Comparison of ENCODE assay signal across 10 mouse cellular contexts in genomic region chr6:124712918-124713317, GRCm38 (mm10). TPM values are rescaled to one million over a fixed set of nuclear protein-coding genes. Genes with fewer than 3 reads are reported as not detected.
A peak's percentile ranks its signal among the peaks of the same experiment; 100 is the strongest.
DNase-seq lines count a peak whose midpoint lies in the region; ATAC-seq and TF ChIP-seq lines count a peak whose summit lies in the region.
"Had no signal": no experiment of that assay in that cellular context is flagged by ENCODE, and none has a peak within 500 bp of the region (broad histone marks: within the 10 kb centered on the region; RNA-seq: fewer than 3 reads in every experiment).

No protein-coding gene starts in this region.

- peak; percentile 35 for TF ChIP-seq CTCF in layer of hippocampus, adult 2 months (conservative IDR thresholded peaks at IDR 0.05)
- TF ChIP-seq CTCF in midbrain, postnatal 0 days (IDR thresholded peaks at IDR 0.05): no peak

- H3K4me2 ChIP-seq in embryonic facial prominence, embryonic 12.5 days (replicated peaks): peak overlapping the region; percentile 95
- peak overlapping the region; percentile 93 for H3K4me2 ChIP-seq in midbrain, postnatal 0 days (ENCODE audit: low read depth, low read length, poor library complexity, severe bottlenecking)

- H3K4me1 ChIP-seq in embryonic facial prominence, embryonic 12.5 days: peaks cover 23% of the 10 kb centered on the region
- H3K4me1 ChIP-seq in midbrain, postnatal 0 days (ENCODE audit: insufficient read depth, low read length): peaks cover 14% of the 10 kb centered on the region; the same call in 1 of the 2 replicates

- H3K27ac ChIP-seq in layer of hippocampus, adult 2 months: peak overlapping the region; percentile 94
- peak overlapping the region; percentile 83; the same call in 1 of the 2 replicates for H3K27ac ChIP-seq in embryonic facial prominence, embryonic 12.5 days
- peak overlapping the region; percentile 73 for H3K27ac ChIP-seq in midbrain, postnatal 0 days (ENCODE audit: low read depth, low read length)

- H3K36me3 ChIP-seq in embryonic facial prominence, embryonic 12.5 days: peaks cover 43% of the 10 kb centered on the region
- peaks cover 21% of the 10 kb centered on the region for H3K36me3 ChIP-seq in midbrain, postnatal 0 days (ENCODE audit: insufficient read depth, low read length)

- peak overlapping the region; percentile 92 for H3K9ac ChIP-seq in embryonic facial prominence, embryonic 12.5 days
- H3K9ac ChIP-seq in midbrain, postnatal 0 days (replicated peaks; ENCODE audit: low read length, poor library complexity, severe bottlenecking): peak overlapping the region; percentile 79

- WGBS in embryonic facial prominence, embryonic 12.5 days: 13% methylated on average over 11 of the region's 11 CpGs
- WGBS in midbrain, postnatal 0 days: 23% methylated on average over 11 of the region's 11 CpGs

- H3K9me3 ChIP-seq in embryonic facial prominence, embryonic 12.5 days: no peaks in the 10 kb centered on the region
- H3K9me3 ChIP-seq in midbrain, postnatal 0 days (ENCODE audit: low read length): no peaks in the 10 kb centered on the region

- no peaks in the 10 kb centered on the region for H3K27me3 ChIP-seq in embryonic facial prominence, embryonic 12.5 days
- no peaks in the 10 kb centered on the region for H3K27me3 ChIP-seq in midbrain, postnatal 0 days (ENCODE audit: insufficient read depth, low read length)

- DNase-seq in layer of hippocampus, adult 2 months (ENCODE audit: low spot score in 2 of 2): no peak
- no peak for DNase-seq in layer of hippocampus, adult 8-10 months (ENCODE audit: low spot score in 2 of 2)
- DNase-seq in induced T-regulatory cell, adult 2 months (ENCODE audit: low read depth): peak; percentile 39
- DNase-seq in midbrain, postnatal 0 days (ENCODE audit: low spot score): no peak
- no peak for DNase-seq in layer of hippocampus, adult 11-12 months (ENCODE audit: low spot score)
- no peak for DNase-seq in spleen, postnatal 36 days (ENCODE audit: low spot score in 2 of 2)
- no peak for DNase-seq in embryo, embryonic 11 days
- DNase-seq: right cerebral cortex, postnatal 4 days had no signal

- H3K4me3 ChIP-seq in layer of hippocampus, adult 2 months: peak overlapping the region; percentile 98
- peak overlapping the region; percentile 94 for H3K4me3 ChIP-seq in embryonic facial prominence, embryonic 12.5 days
- peak overlapping the region; percentile 79 for H3K4me3 ChIP-seq in midbrain, postnatal 0 days (ENCODE audit: low read depth, low read length)

- ATAC-seq in embryonic facial prominence, embryonic 12.5 days (ENCODE audit: insufficient number of reproducible peaks, insufficient read depth, low FRiP score, low TSS enrichment): no peak
- no peak for ATAC-seq in midbrain, postnatal 0 days (ENCODE audit: low FRiP score)

RNA-seq across cellular contexts. Expression of gene Phb2, which starts 0.8 kb away (rescaled TPM):
- 100 to 1,000 TPM; 121 to 124 TPM for total RNA-seq in layer of hippocampus, adult 2 months (2021)
- total RNA-seq in layer of hippocampus, adult 8-10 months (2022): 100 to 1,000 TPM; 118 to 123 (median 120) TPM
- polyA plus RNA-seq in embryonic facial prominence, embryonic 12.5 days (2016; fragmentation: Nextera tagmentation; extraction: Ambion mirVana): 359 and 370 TPM in 2 replicates
- 197 and 230 TPM in 2 replicates for total RNA-seq in midbrain, postnatal 0 days (2014; rRNA removed)
- polyA plus RNA-seq in midbrain, postnatal 0 days (2015; fragmentation: Nextera tagmentation; extraction: Ambion mirVana): 265 and 269 TPM in 2 replicates

RNA-seq across cellular contexts. Expression of gene Emg1, which starts 0.9 kb away (rescaled TPM):
- 10 to 100 TPM; 58.0 to 58.7 TPM for total RNA-seq in layer of hippocampus, adult 2 months (2021)
- 10 to 100 TPM; 50.1 to 57.2 (median 52.5) TPM for total RNA-seq in layer of hippocampus, adult 8-10 months (2022)
- 192 and 199 TPM in 2 replicates for polyA plus RNA-seq in embryonic facial prominence, embryonic 12.5 days (2016; fragmentation: Nextera tagmentation; extraction: Ambion mirVana)
- total RNA-seq in midbrain, postnatal 0 days (2014; rRNA removed): 75.6 and 99.9 TPM in 2 replicates
- polyA plus RNA-seq in midbrain, postnatal 0 days (2015; fragmentation: Nextera tagmentation; extraction: Ambion mirVana): 87.2 and 89.8 TPM in 2 replicates

RNA-seq across cellular contexts. Expression of gene Ptpn6, which starts 25.6 kb away (rescaled TPM):
- 1 to 10 TPM; 5.5 to 6.6 TPM for total RNA-seq in layer of hippocampus, adult 2 months (2021)
- 10 to 100 TPM in 2 of 4 experiments, 1 to 10 TPM in 2; 2.2 to 24.3 (median 13.4) TPM for total RNA-seq in layer of hippocampus, adult 8-10 months (2022)
- polyA plus RNA-seq in embryonic facial prominence, embryonic 12.5 days (2016; fragmentation: Nextera tagmentation; extraction: Ambion mirVana): 6.7 TPM in 2 replicates
- total RNA-seq in midbrain, postnatal 0 days (2014; rRNA removed): 2.3 and 3.4 TPM in 2 replicates
- polyA plus RNA-seq in midbrain, postnatal 0 days (2015; fragmentation: Nextera tagmentation; extraction: Ambion mirVana): 3.2 and 4.0 TPM in 2 replicates

RNA-seq across cellular contexts. Expression of gene Grcc10, which starts 28.3 kb away (rescaled TPM):
- 100 to 1,000 TPM; 295 to 339 TPM for total RNA-seq in layer of hippocampus, adult 2 months (2021)
- 100 to 1,000 TPM; 311 to 385 (median 325) TPM for total RNA-seq in layer of hippocampus, adult 8-10 months (2022)
- polyA plus RNA-seq in embryonic facial prominence, embryonic 12.5 days (2016; fragmentation: Nextera tagmentation; extraction: Ambion mirVana): 498 and 530 TPM in 2 replicates
- total RNA-seq in midbrain, postnatal 0 days (2014; rRNA removed): 244 and 246 TPM in 2 replicates
- polyA plus RNA-seq in midbrain, postnatal 0 days (2015; fragmentation: Nextera tagmentation; extraction: Ambion mirVana): 710 and 723 TPM in 2 replicates

RNA-seq across cellular contexts. Expression of gene Gm45234, which starts 42.9 kb away (rescaled TPM):
- total RNA-seq in layer of hippocampus, adult 2 months (2021): not detected
- 1 to 10 TPM in 1 of 4 experiments, not detected in 3; 5.1 TPM for total RNA-seq in layer of hippocampus, adult 8-10 months (2022)
- polyA plus RNA-seq in embryonic facial prominence, embryonic 12.5 days (2016; fragmentation: Nextera tagmentation; extraction: Ambion mirVana): not detected in 2 replicates
- total RNA-seq in midbrain, postnatal 0 days (2014; rRNA removed): not detected in 2 replicates
- not detected in 2 replicates for polyA plus RNA-seq in midbrain, postnatal 0 days (2015; fragmentation: Nextera tagmentation; extraction: Ambion mirVana)
- polyA plus RNA-seq: gonadal fat pad, adult 2 months had no signal
